Mouse (Mus musculus) bone marrow, adult 2 months (tissue): Measurements from ENCODE around the gene Azgp1.

Experiments
- CTCF ChIP-seq: fragments of 200-500 bp; IDR thresholded peaks from 2 replicates; pipeline ENCODE4 v1.5.1; 2011; ENCODE audit warnings: low read length, control low read depth; ENCODE audit not compliant: control insufficient read depth, insufficient read depth
- POLR2A ChIP-seq: fragments of 200-500 bp; IDR thresholded peaks from 2 replicates; pipeline ENCODE4 v1.6.1; 2011; ENCODE audit warnings: low read depth, mild to moderate bottlenecking, control low read depth, low read length, borderline replicate concordance; ENCODE audit not compliant: control insufficient read depth

- TF ChIP-seq CTCF (no peak), POLR2A (no peak)
These were observed 18.4 kb upstream of the Azgp1 start, which contains the start of gene Gjc3 for GRCm38 (mm10) chr5:137962945-137963344.
